ENCODE assay signal across 7 mouse cellular contexts in genomic region chr6:30526586-30527515, GRCm38 (mm10). TPM values are rescaled to one million over a fixed set of nuclear protein-coding genes. Genes with fewer than 3 reads are reported as not detected.
A peak's percentile ranks its signal among the peaks of the same experiment; 100 is the strongest.
DNase-seq lines count a peak whose midpoint lies in the region; ATAC-seq lines count a peak whose summit lies in the region.

No protein-coding gene starts in this region.

- peak overlapping the region; percentile 96 for H3K27ac ChIP-seq in embryonic facial prominence, embryonic 11.5 days (replicated peaks; ENCODE audit: low read depth, low read length)
- H3K27ac ChIP-seq in hindbrain, embryonic 14.5 days = peak overlapping the region; percentile 71
- peak overlapping the region; percentile 91 for H3K27ac ChIP-seq in stomach, embryonic 15.5 days

- no peaks in the 10 kb centered on the region for H3K9me3 ChIP-seq in embryonic facial prominence, embryonic 11.5 days (replicated peaks; ENCODE audit: control insufficient read depth, low read length)
- H3K9me3 ChIP-seq in hindbrain, embryonic 14.5 days (ENCODE audit: control insufficient read depth, low read length) = no peaks in the 10 kb centered on the region
- no peaks in the 10 kb centered on the region for H3K9me3 ChIP-seq in stomach, embryonic 15.5 days

- no peak overlapping the region for H3K4me3 ChIP-seq in embryonic facial prominence, embryonic 11.5 days (ENCODE audit: low read depth, low read length)
- no peak overlapping the region for H3K4me3 ChIP-seq in hindbrain, embryonic 14.5 days (replicated peaks; ENCODE audit: low read length)
- H3K4me3 ChIP-seq in stomach, embryonic 15.5 days (replicated peaks) = no peak overlapping the region

- 6% methylated on average over 19 of the region's 19 CpGs for WGBS in embryonic facial prominence, embryonic 11.5 days
- WGBS in hindbrain, embryonic 14.5 days = 11% methylated on average over 19 of the region's 19 CpGs
- WGBS in stomach, embryonic 15.5 days = 22% methylated on average over 19 of the region's 19 CpGs

- no peaks in the 10 kb centered on the region for H3K36me3 ChIP-seq in embryonic facial prominence, embryonic 11.5 days (replicated peaks; ENCODE audit: control insufficient read depth, insufficient read depth, low read depth, low read length)
- no peaks in the 10 kb centered on the region for H3K36me3 ChIP-seq in hindbrain, embryonic 14.5 days (replicated peaks; ENCODE audit: control insufficient read depth, insufficient read depth)
- no peaks in the 10 kb centered on the region for H3K36me3 ChIP-seq in stomach, embryonic 15.5 days

- H3K27me3 ChIP-seq in embryonic facial prominence, embryonic 11.5 days (ENCODE audit: control insufficient read depth, insufficient read depth, low read length) = no peaks in the 10 kb centered on the region
- H3K27me3 ChIP-seq in hindbrain, embryonic 14.5 days (ENCODE audit: control insufficient read depth, insufficient read depth, low read length) = no peaks in the 10 kb centered on the region
- no peaks in the 10 kb centered on the region for H3K27me3 ChIP-seq in stomach, embryonic 15.5 days (replicated peaks)

- peak; percentile 79 for ATAC-seq in embryonic facial prominence, embryonic 11.5 days (replicated peaks; ENCODE audit: insufficient number of reproducible peaks, low FRiP score, low TSS enrichment, low read depth)
- ATAC-seq in hindbrain, embryonic 14.5 days (ENCODE audit: low FRiP score) = peak; percentile 65; the same call in 1 of the 2 replicates
- ATAC-seq in stomach, embryonic 15.5 days (ENCODE audit: insufficient read depth, low FRiP score, low read depth) = no peak

- peak overlapping the region; percentile 64 for H3K9ac ChIP-seq in embryonic facial prominence, embryonic 11.5 days (replicated peaks; ENCODE audit: low read length)
- peak overlapping the region; percentile 12; the same call in 1 of the 2 replicates for H3K9ac ChIP-seq in hindbrain, embryonic 14.5 days
- no peak overlapping the region for H3K9ac ChIP-seq in stomach, embryonic 15.5 days

- H3K4me2 ChIP-seq in embryonic facial prominence, embryonic 11.5 days (ENCODE audit: low read depth, low read length) = peak overlapping the region; percentile 25
- H3K4me2 ChIP-seq in hindbrain, embryonic 14.5 days (replicated peaks) = peak overlapping the region; percentile 43
- H3K4me2 ChIP-seq in stomach, embryonic 15.5 days = peak overlapping the region; percentile 28; the same call in 1 of the 2 replicates

- H3K4me1 ChIP-seq in embryonic facial prominence, embryonic 11.5 days (ENCODE audit: control insufficient read depth, insufficient read depth, low read length) = peaks cover 7% of the 10 kb centered on the region; the same call in 1 of the 2 replicates
- peaks cover 11% of the 10 kb centered on the region; the same call in 1 of the 2 replicates for H3K4me1 ChIP-seq in hindbrain, embryonic 14.5 days (replicated peaks; ENCODE audit: control insufficient read depth, insufficient read depth, low read length)
- peaks cover 20% of the 10 kb centered on the region; the same call in 1 of the 2 replicates for H3K4me1 ChIP-seq in stomach, embryonic 15.5 days

- peak; percentile 71 for DNase-seq in ZHBTc4 (ENCODE audit: low read depth, low spot score)
- peak; percentile 91 for DNase-seq in embryonic facial prominence, embryonic 11.5 days (ENCODE audit: low spot score)
- DNase-seq in hindbrain, embryonic 14.5 days (ENCODE audit: low spot score) = peak; percentile 50
- DNase-seq in liver = peak; percentile 24
- no peak for DNase-seq in cerebellum, adult 8-10 months
- no peak for DNase-seq in gastrocnemius, postnatal 4 days (ENCODE audit: low spot score in 2 of 2)

RNA-seq across cellular contexts. Expression of gene Cpa2, which starts 14.5 kb away (rescaled TPM):
- polyA plus RNA-seq in embryonic facial prominence, embryonic 11.5 days (2014; fragmentation: Nextera tagmentation; extraction: Ambion mirVana) = 9.1 and 10.5 TPM in 2 replicates
- polyA plus RNA-seq in hindbrain, embryonic 14.5 days (2014; fragmentation: Nextera tagmentation; extraction: Ambion mirVana) = 7.1 and 8.4 TPM in 2 replicates
- polyA plus RNA-seq in stomach, embryonic 15.5 days (2015; fragmentation: Nextera tagmentation; extraction: Ambion mirVana) = 765 and 1,219 TPM in 2 replicates
- 1 to 10 TPM; 4.2 to 4.4 TPM for total RNA-seq in gastrocnemius, postnatal 4 days (2021)

RNA-seq across cellular contexts. Expression of gene Ssmem1, which starts 17.2 kb away (rescaled TPM):
- 0.15 and 0.36 TPM in 2 replicates for polyA plus RNA-seq in embryonic facial prominence, embryonic 11.5 days (2014; fragmentation: Nextera tagmentation; extraction: Ambion mirVana)
- polyA plus RNA-seq in hindbrain, embryonic 14.5 days (2014; fragmentation: Nextera tagmentation; extraction: Ambion mirVana) = 0.19 TPM in 1 of 2 replicates, not detected in the other
- polyA plus RNA-seq in stomach, embryonic 15.5 days (2015; fragmentation: Nextera tagmentation; extraction: Ambion mirVana) = 0.09 TPM in 1 of 2 replicates, not detected in the other
- total RNA-seq in gastrocnemius, postnatal 4 days (2021) = under 1 TPM; 0.49 to 0.74 TPM

RNA-seq across cellular contexts. Expression of gene Tmem209, which starts 17.3 kb away (rescaled TPM):
- 44.1 TPM in 2 replicates for polyA plus RNA-seq in embryonic facial prominence, embryonic 11.5 days (2014; fragmentation: Nextera tagmentation; extraction: Ambion mirVana)
- 32.9 and 33.2 TPM in 2 replicates for polyA plus RNA-seq in hindbrain, embryonic 14.5 days (2014; fragmentation: Nextera tagmentation; extraction: Ambion mirVana)
- polyA plus RNA-seq in stomach, embryonic 15.5 days (2015; fragmentation: Nextera tagmentation; extraction: Ambion mirVana) = 28.5 and 33.7 TPM in 2 replicates
- 10 to 100 TPM; 15.7 to 16.4 TPM for total RNA-seq in gastrocnemius, postnatal 4 days (2021)

RNA-seq across cellular contexts. Expression of gene Cpa4, which starts 41.3 kb away (rescaled TPM):
- polyA plus RNA-seq in embryonic facial prominence, embryonic 11.5 days (2014; fragmentation: Nextera tagmentation; extraction: Ambion mirVana) = 1.4 TPM in 2 replicates
- 1.2 TPM in 2 replicates for polyA plus RNA-seq in hindbrain, embryonic 14.5 days (2014; fragmentation: Nextera tagmentation; extraction: Ambion mirVana)
- 0.83 TPM in 2 replicates for polyA plus RNA-seq in stomach, embryonic 15.5 days (2015; fragmentation: Nextera tagmentation; extraction: Ambion mirVana)
- total RNA-seq in gastrocnemius, postnatal 4 days (2021) = 1 to 10 TPM; 1.7 to 2.0 TPM

Comparison
In these comparisons a context has a peak if more than half of its experiments do, and no peak if none do; other contexts are left out.
1. DNase-seq: peak in ZHBTc4 (single experiment), embryonic facial prominence, embryonic 11.5 days (single experiment), hindbrain, embryonic 14.5 days (single experiment) and liver (single experiment); none in cerebellum, adult 8-10 months (single experiment) and gastrocnemius, postnatal 4 days (0 of 2).
2. RNA of gene Cpa2, which starts 14.5 kb away (polyA plus RNA-seq): 765 to 1,219 TPM in stomach, embryonic 15.5 days; 9.1 to 10.5 TPM in embryonic facial prominence, embryonic 11.5 days and 7.1 to 8.4 TPM in hindbrain, embryonic 14.5 days; every median in the first group is over 10 times any median in the second.
3. Peak in every context shown above with its lines, with median percentiles within 50 percentile points of each other: H3K27ac ChIP-seq and H3K4me2 ChIP-seq.